In the genomic region with DNA sequence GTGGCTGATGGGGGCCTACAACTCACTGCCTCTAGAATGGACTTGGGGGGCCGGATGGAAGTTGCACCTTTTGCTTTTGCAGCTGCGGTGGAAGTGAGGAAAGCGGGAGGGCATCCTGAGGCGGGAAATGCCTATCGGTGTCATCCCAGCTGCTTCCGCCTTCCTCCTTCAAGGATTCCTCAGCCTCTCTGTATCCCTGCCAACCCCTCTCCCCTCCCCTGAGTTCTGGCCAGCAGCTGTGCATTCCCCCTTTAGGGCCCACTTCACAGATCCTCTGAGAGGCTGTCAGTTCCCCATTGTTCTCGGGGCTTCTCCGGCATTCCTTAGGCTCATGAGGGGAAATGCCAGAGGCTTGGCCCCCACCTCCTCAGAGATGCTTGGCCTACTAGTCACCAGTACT, we compare ENCODE assay signal across 16 mouse cellular contexts. TPM values are rescaled to one million over a fixed set of nuclear protein-coding genes. Genes with fewer than 3 reads are reported as not detected.
DNase-seq lines count a peak whose midpoint lies in the region; ATAC-seq and TF ChIP-seq lines count a peak whose summit lies in the region.
"Had no signal": no experiment of that assay in that cellular context is flagged by ENCODE, and none has a peak within 500 bp of the region (broad histone marks: within the 10 kb centered on the region; RNA-seq: fewer than 3 reads in every experiment).

No protein-coding gene starts in this region.

- no peak overlapping the region for H3K27ac ChIP-seq in heart, embryonic 11.5 days (ENCODE audit: low read depth, low read length)
- no peak overlapping the region for H3K27ac ChIP-seq in lung, embryonic 15.5 days
- H3K27ac ChIP-seq: hindbrain, embryonic 12.5 days; stomach, embryonic 15.5 days had no signal

- no peak for TF ChIP-seq POLR2A in brain, embryonic 14.5 days (IDR thresholded peaks at IDR 0.05; ENCODE audit: borderline replicate concordance, extremely low read depth, insufficient read depth, insufficient read length, poor library complexity, severe bottlenecking)

- no peak for TF ChIP-seq CTCF in brain, embryonic 14.5 days (IDR thresholded peaks at IDR 0.05; ENCODE audit: borderline replicate concordance, extremely low read depth, insufficient read depth, insufficient read length)

- no peaks in the 10 kb centered on the region for H3K9me3 ChIP-seq in heart, embryonic 11.5 days (replicated peaks; ENCODE audit: control insufficient read depth, low read length)
- H3K9me3 ChIP-seq in lung, embryonic 15.5 days = no peaks in the 10 kb centered on the region
- H3K9me3 ChIP-seq: hindbrain, embryonic 12.5 days; stomach, embryonic 15.5 days had no signal

- peak; percentile 21 to 31 for DNase-seq in heart, adult 9 months (ENCODE audit: low spot score in 2 of 2)
- no peak for DNase-seq in lung, postnatal 36 days
- DNase-seq in brain, embryonic 14.5 days (ENCODE audit: low read depth) = peak; percentile 22
- peak; percentile 40 for DNase-seq in kidney, postnatal 10 days
- DNase-seq in right cerebral cortex, postnatal 10 days (ENCODE audit: low spot score in 2 of 2) = no peak
- no peak for DNase-seq in gastrocnemius, adult 18-20 months (ENCODE audit: low spot score)
- DNase-seq: cerebellum, postnatal 10 days had no signal

- no peak overlapping the region for H3K9ac ChIP-seq in heart, embryonic 11.5 days (ENCODE audit: low read depth, low read length)
- no peak overlapping the region for H3K9ac ChIP-seq in lung, embryonic 15.5 days
- H3K9ac ChIP-seq: hindbrain, embryonic 12.5 days; stomach, embryonic 15.5 days had no signal

- no peaks in the 10 kb centered on the region for H3K36me3 ChIP-seq in heart, embryonic 11.5 days (ENCODE audit: control insufficient read depth, insufficient read depth, low read length)
- H3K36me3 ChIP-seq in lung, embryonic 15.5 days = no peaks in the 10 kb centered on the region
- H3K36me3 ChIP-seq: hindbrain, embryonic 12.5 days; stomach, embryonic 15.5 days had no signal

- no peak for ATAC-seq in heart, embryonic 11.5 days (replicated peaks; ENCODE audit: insufficient number of reproducible peaks, low FRiP score, low TSS enrichment)
- peak; percentile 62 for ATAC-seq in lung, embryonic 15.5 days (ENCODE audit: borderline replicate concordance, extremely low read depth, low FRiP score, low TSS enrichment)
- ATAC-seq: activated CD4-positive, CD25-positive, alpha-beta regulatory T cell, adult 4 months had no signal

- no peak overlapping the region for H3K4me2 ChIP-seq in heart, embryonic 11.5 days
- H3K4me2 ChIP-seq in lung, embryonic 15.5 days = no peak overlapping the region
- H3K4me2 ChIP-seq: hindbrain, embryonic 12.5 days; liver, embryonic 11.5 days; stomach, embryonic 15.5 days had no signal

- H3K4me1 ChIP-seq in heart, embryonic 11.5 days (ENCODE audit: control insufficient read depth, insufficient read depth, low read length) = no peaks in the 10 kb centered on the region
- no peaks in the 10 kb centered on the region for H3K4me1 ChIP-seq in lung, embryonic 15.5 days
- H3K4me1 ChIP-seq: hindbrain, embryonic 12.5 days; megakaryocyte, embryonic 14.5 days; stomach, embryonic 15.5 days had no signal

- no peaks in the 10 kb centered on the region for H3K27me3 ChIP-seq in heart, embryonic 11.5 days (ENCODE audit: control insufficient read depth, insufficient read depth, low read length)
- H3K27me3 ChIP-seq in lung, embryonic 15.5 days = no peaks in the 10 kb centered on the region
- H3K27me3 ChIP-seq: hindbrain, embryonic 12.5 days; stomach, embryonic 15.5 days had no signal

- WGBS in heart, embryonic 11.5 days (ENCODE audit: insufficient replicate concordance) = 46% methylated on average over 8 of the region's 8 CpGs
- 44% methylated on average over 7 of the region's 8 CpGs for WGBS in lung, embryonic 15.5 days

- H3K4me3 ChIP-seq in heart, embryonic 11.5 days (ENCODE audit: low read depth, low read length) = no peak overlapping the region
- no peak overlapping the region for H3K4me3 ChIP-seq in lung, embryonic 15.5 days
- H3K4me3 ChIP-seq: erythroblast, embryonic 14.5 days; hindbrain, embryonic 12.5 days; megakaryocyte, embryonic 14.5 days; stomach, embryonic 15.5 days had no signal

RNA-seq across cellular contexts. Expression of gene Apln, which starts 28.6 kb away (rescaled TPM):
- 0.84 and 0.93 TPM in 2 replicates for polyA plus RNA-seq in heart, embryonic 11.5 days (2014; fragmentation: Nextera tagmentation; extraction: Ambion mirVana)
- 13.4 and 15.1 TPM in 2 replicates for polyA plus RNA-seq in lung, embryonic 15.5 days (2015; fragmentation: Nextera tagmentation; extraction: Ambion mirVana)
- 5.3 and 6.8 TPM in 2 replicates for polyA plus RNA-seq in brain, embryonic 14.5 days (2012; rRNA removed)
- total RNA-seq in gastrocnemius, adult 18-20 months (2021) = under 1 TPM; 0.59 to 0.85 TPM
- total RNA-seq: MEL had no signal
- polyA plus RNA-seq: erythroblast, embryonic 14.5 days had no signal

Comparison
In these comparisons a context has a peak if more than half of its experiments do, and no peak if none do; other contexts are left out.
1. DNase-seq: peak in heart, adult 9 months (2 of 2), brain, embryonic 14.5 days (single experiment) and kidney, postnatal 10 days (single experiment); none in lung, postnatal 36 days (single experiment), right cerebral cortex, postnatal 10 days (0 of 2) and gastrocnemius, adult 18-20 months (single experiment).